Mouse (Mus musculus) thymus, adult 2 months (tissue): ENCODE results near the gene Mill2.

Experiments used
- CTCF ChIP-seq: fragments of 200-500 bp; IDR thresholded peaks from 2 replicates; pipeline ENCODE4 v1.5.1; 2012; ENCODE audit warnings: mild to moderate bottlenecking, control low read depth, low read length, moderate library complexity, borderline replicate concordance; ENCODE audit not compliant: control insufficient read depth, poor library complexity, insufficient read depth; ENCODE audit errors: extremely low read depth
- POLR2A ChIP-seq: fragments of 200-500 bp; IDR thresholded peaks from 2 replicates; pipeline ENCODE4 v1.6.1; 2012; ENCODE audit warnings: mild to moderate bottlenecking, low read length, control low read depth, moderate library complexity; ENCODE audit not compliant: control insufficient read depth, poor library complexity, insufficient read depth; ENCODE audit errors: extremely low read depth

DNA sequence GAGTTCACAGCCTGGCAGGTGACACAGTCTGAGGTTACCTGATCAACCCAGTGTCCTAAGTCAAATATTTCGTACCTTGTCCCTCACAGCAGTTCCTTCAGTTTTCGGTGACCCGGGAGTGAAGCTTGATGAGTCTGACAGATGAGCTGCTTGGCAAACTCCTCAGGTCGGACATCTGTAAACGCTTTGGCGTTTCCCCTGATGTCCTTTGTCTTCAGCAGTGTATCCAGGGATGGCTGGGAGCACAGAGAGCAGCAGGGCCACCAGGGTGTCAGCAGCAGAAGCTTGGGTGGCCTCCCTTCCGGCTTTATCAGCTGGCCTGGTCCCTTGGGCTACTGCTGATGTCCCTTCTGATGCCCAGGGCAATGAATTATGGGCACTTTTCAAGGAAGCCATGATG is 38.9 kb downstream of the Mill2 start:
- no peak for TF ChIP-seq CTCF
- TF ChIP-seq POLR2A = no peak
